ENCODE assay signal across 8 mouse cellular contexts in genomic region chr6:47877058-47877457, GRCm38 (mm10). TPM values are rescaled to one million over a fixed set of nuclear protein-coding genes. Genes with fewer than 3 reads are reported as not detected.
A peak's percentile ranks its signal among the peaks of the same experiment; 100 is the strongest.
DNase-seq lines count a peak whose midpoint lies in the region; ATAC-seq and TF ChIP-seq lines count a peak whose summit lies in the region.

Gene Zfp282, plus strand, starts transcription at chr6:47877204.

- H3K4me2 ChIP-seq in midbrain, embryonic 16.5 days (ENCODE audit: low read length) = peak within 1 kb of the TSS; percentile 73

- peak within 1 kb of the TSS; percentile 93 for H3K27ac ChIP-seq in testis, adult 2 months (ENCODE audit: control insufficient read depth, insufficient read depth, low read depth, low read length)
- H3K27ac ChIP-seq in midbrain, embryonic 16.5 days (ENCODE audit: low read length) = peak within 1 kb of the TSS; percentile 98

- H3K4me1 ChIP-seq in erythroblast, embryonic 14.5 days (ENCODE audit: control insufficient read depth) = peaks cover 33% of the 10 kb centered on the region
- H3K4me1 ChIP-seq in testis, adult 2 months (ENCODE audit: control insufficient read depth, insufficient read depth, low read length) = peaks cover 3% of the 10 kb centered on the region
- peaks cover 15% of the 10 kb centered on the region for H3K4me1 ChIP-seq in midbrain, embryonic 16.5 days (ENCODE audit: control insufficient read depth, insufficient read depth, low read length)

- H3K36me3 ChIP-seq in erythroblast, embryonic 14.5 days (ENCODE audit: control insufficient read depth) = peaks cover 22% of the 10 kb centered on the region
- H3K36me3 ChIP-seq in testis, adult 2 months (ENCODE audit: control insufficient read depth, insufficient read depth, low read length) = no peaks in the 10 kb centered on the region
- H3K36me3 ChIP-seq in midbrain, embryonic 16.5 days (ENCODE audit: control insufficient read depth, insufficient read depth, low read length) = peaks cover 15% of the 10 kb centered on the region

- H3K4me3 ChIP-seq in erythroblast, embryonic 14.5 days (replicated peaks) = peak within 1 kb of the TSS; percentile 85
- peak within 1 kb of the TSS; percentile 94 for H3K4me3 ChIP-seq in testis, adult 2 months (ENCODE audit: control insufficient read depth, low read depth, low read length)
- peak within 1 kb of the TSS; percentile 98 for H3K4me3 ChIP-seq in midbrain, embryonic 16.5 days (ENCODE audit: low read depth, low read length)

- peak within 1 kb of the TSS; percentile 96 for H3K9ac ChIP-seq in midbrain, embryonic 16.5 days (ENCODE audit: low read depth, low read length)

- no peak for TF ChIP-seq CTCF in testis, adult 2 months (IDR thresholded peaks at IDR 0.05; ENCODE audit: control insufficient read depth, insufficient read depth, insufficient replicate concordance, low read depth, low read length)

- no peak for DNase-seq in testis, postnatal 14 days (ENCODE audit: low spot score)
- no peak for DNase-seq in layer of hippocampus, postnatal 10 days (ENCODE audit: low spot score in 2 of 2)
- DNase-seq in cerebellum, adult 9-10 months = no peak
- DNase-seq in urinary bladder, postnatal 25 days (ENCODE audit: low spot score) = no peak

- no peak for TF ChIP-seq POLR2A in testis, adult 2 months (IDR thresholded peaks at IDR 0.05; ENCODE audit: control insufficient read depth, low read depth, low read length)

- 5% methylated on average over 9 of the region's 9 CpGs for WGBS in midbrain, embryonic 16.5 days

- H3K9me3 ChIP-seq in erythroblast, embryonic 14.5 days (ENCODE audit: control insufficient read depth, low read length) = no peaks in the 10 kb centered on the region
- no peaks in the 10 kb centered on the region for H3K9me3 ChIP-seq in midbrain, embryonic 16.5 days (replicated peaks; ENCODE audit: control insufficient read depth, low read length, poor library complexity, severe bottlenecking)

- H3K27me3 ChIP-seq in erythroblast, embryonic 14.5 days (ENCODE audit: control insufficient read depth) = no peaks in the 10 kb centered on the region
- H3K27me3 ChIP-seq in testis, adult 2 months (ENCODE audit: control insufficient read depth, insufficient read depth, low read length) = no peaks in the 10 kb centered on the region
- H3K27me3 ChIP-seq in midbrain, embryonic 16.5 days (ENCODE audit: control insufficient read depth, insufficient read depth, low read depth, low read length) = no peaks in the 10 kb centered on the region

- ATAC-seq in erythroblast, adult 5-6 weeks (replicated peaks; ENCODE audit: low FRiP score, poor library complexity, severe bottlenecking) = no peak
- no peak for ATAC-seq in midbrain, embryonic 16.5 days

RNA-seq across cellular contexts. Expression of gene Zfp282, which starts in this region (rescaled TPM):
- polyA plus RNA-seq in erythroblast, embryonic 14.5 days (2012) = 0.32 and 0.48 TPM in 2 replicates
- total RNA-seq in erythroblast, adult 5-6 weeks (2015; ENCODE audit: low replicate concordance) = 0.38 and 0.63 TPM in 2 replicates
- 1.2 and 1.3 TPM in 2 replicates for total RNA-seq in erythroblast, adult 5-6 weeks (2017; ENCODE audit: low replicate concordance)
- 1.2 and 1.4 TPM in 2 replicates for polyA plus RNA-seq in testis, adult 2 months (2012; rRNA removed)
- total RNA-seq in layer of hippocampus, postnatal 10 days (2021) = 10 to 100 TPM; 25.9 to 26.5 TPM
- polyA plus RNA-seq in midbrain, embryonic 16.5 days (2015; fragmentation: Nextera tagmentation; extraction: Ambion mirVana) = 22.8 and 23.8 TPM in 2 replicates

Comparison
In these comparisons a context has a peak if more than half of its experiments do, and no peak if none do; other contexts are left out.
1. RNA of gene Zfp282 (total RNA-seq): 25.9 to 26.5 TPM in layer of hippocampus, postnatal 10 days; 0.38 to 1.3 TPM in erythroblast, adult 5-6 weeks; every median in the first group is over 10 times any median in the second.
2. Peak in every context shown above with its lines, with median percentiles within 50 percentile points of each other: H3K4me3 ChIP-seq.